Mouse (Mus musculus): ENCODE data around the gene Prdx6b. TPM values are rescaled to one million over a fixed set of nuclear protein-coding genes. Genes with fewer than 3 reads are reported as not detected.

Prdx6b gene
- 284 TPM for polyA plus RNA-seq (2014; fragmentation: Illumina TruSeq; extraction: RNeasy Lipid Tissue Mini Kit (QIAGEN cat#74804); ENCODE audit: low read depth, low replicate concordance)

GRCm38 (mm10) chr2:80292172-80292571 lies at the start of gene Prdx6b:
TSS of gene Prdx6b (plus strand) at chr2:80292472.

GRCm38 (mm10) chr2:80315242-80316161 lies 23.2 kb downstream of the Prdx6b start, which contains the start of gene Dnajc10:
TSS of gene Dnajc10 (plus strand) at chr2:80315466.

Other genes with a start within 250 kb of the Prdx6b start
- gene Pde1a, start 163.0 kb upstream of the Prdx6b start, polyA plus RNA-seq (2014; fragmentation: Illumina TruSeq; extraction: RNeasy Lipid Tissue Mini Kit (QIAGEN cat#74804); ENCODE audit: low read depth, low replicate concordance): 358 TPM
- 161 TPM for gene Dnajc10, start 23.0 kb downstream of the Prdx6b start, polyA plus RNA-seq (2014; fragmentation: Illumina TruSeq; extraction: RNeasy Lipid Tissue Mini Kit (QIAGEN cat#74804); ENCODE audit: low read depth, low replicate concordance)
- 12.2 TPM for gene Frzb, start 155.2 kb downstream of the Prdx6b start, polyA plus RNA-seq (2014; fragmentation: Illumina TruSeq; extraction: RNeasy Lipid Tissue Mini Kit (QIAGEN cat#74804); ENCODE audit: low read depth, low replicate concordance)

All from testis, adult 10 weeks (tissue).